Mouse (Mus musculus): ENCODE results near the gene Knop1. TPM values are rescaled to one million over a fixed set of nuclear protein-coding genes. Genes with fewer than 3 reads are reported as not detected.

The Knop1 gene
- polyA plus RNA-seq, 1 experiment from 2014 or later = 91.4 TPM

DNA sequence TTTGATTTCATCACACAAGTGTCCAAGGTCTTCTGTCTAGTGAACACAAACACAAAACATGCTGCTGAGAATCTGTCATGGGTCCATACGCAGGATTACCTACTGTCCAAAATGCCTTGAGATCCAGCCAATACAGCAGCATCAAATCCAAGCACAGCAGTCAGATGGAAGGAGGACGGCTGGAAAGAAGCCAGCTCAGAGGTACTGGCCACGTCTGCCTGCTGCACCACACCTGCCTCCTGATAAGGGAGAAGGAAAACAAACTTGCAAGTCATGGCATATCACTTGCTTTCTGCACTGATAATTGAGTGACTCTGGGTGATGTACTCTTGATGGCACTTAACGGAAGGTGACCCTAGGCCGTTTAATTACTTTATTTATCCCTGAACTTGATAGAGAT, 10.9 kb downstream of the Knop1 start:
- Histone ChIP-seq H3K27ac (no peak overlapping the region), H3K4me2 (no peak overlapping the region), H3K4me1 (peaks cover 13% of the 10 kb centered on the region), H3K36me3 (peaks cover 58% of the 10 kb centered on the region), H3K9me3 (no peaks in the 10 kb centered on the region), H3K9ac (no peak overlapping the region), H3K4me3 (replicated peaks) (no peak overlapping the region), H3K27me3 (replicated peaks) (no peaks in the 10 kb centered on the region)
- ATAC-seq (ENCODE audit: insufficient read depth, low FRiP score, low read depth) = no peak
- WGBS = 74% methylated on average over 5 of the region's 5 CpGs

GRCm38 (mm10) chr7:118842938-118843337, 13.1 kb downstream of the Knop1 start:
- 71% methylated on average over 4 of the region's 4 CpGs for WGBS
- Histone ChIP-seq H3K4me3 (replicated peaks) (no peak overlapping the region), H3K4me2 (no peak overlapping the region), H3K27me3 (replicated peaks) (no peaks in the 10 kb centered on the region), H3K36me3 (peaks cover 64% of the 10 kb centered on the region), H3K4me1 (no peaks in the 10 kb centered on the region), H3K9ac (no peak overlapping the region), H3K9me3 (no peaks in the 10 kb centered on the region), H3K27ac (no peak overlapping the region)
- ATAC-seq (ENCODE audit: insufficient read depth, low FRiP score, low read depth) = no peak

DNA sequence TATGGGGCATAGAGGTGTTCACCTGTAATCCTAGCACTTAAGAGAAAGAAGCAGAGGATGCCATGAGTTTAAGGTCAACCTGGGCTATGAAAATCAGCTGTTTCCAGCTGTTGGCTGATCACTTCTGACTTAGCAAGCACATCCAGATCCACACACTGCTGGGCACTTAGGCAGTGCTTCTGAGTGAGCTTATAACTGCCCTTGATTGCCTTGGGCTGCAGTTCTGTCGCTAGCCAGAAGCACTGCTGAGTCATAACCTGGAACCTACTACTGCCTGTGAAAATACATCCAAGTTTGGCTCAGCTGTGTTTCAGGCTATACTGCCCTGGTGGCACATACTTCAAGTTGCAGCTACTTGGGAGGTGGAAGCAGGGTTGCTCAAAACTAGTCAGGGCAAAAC, 14.3 kb downstream of the Knop1 start:
- Histone ChIP-seq H3K9me3 (no peaks in the 10 kb centered on the region), H3K4me1 (no peaks in the 10 kb centered on the region), H3K4me2 (no peak overlapping the region), H3K27ac (no peak overlapping the region), H3K9ac (no peak overlapping the region), H3K27me3 (replicated peaks) (no peaks in the 10 kb centered on the region), H3K4me3 (replicated peaks) (no peak overlapping the region), H3K36me3 (peaks cover 65% of the 10 kb centered on the region)
- WGBS = 25% methylated on average over 1 of the region's 1 CpGs
- ATAC-seq (ENCODE audit: insufficient read depth, low FRiP score, low read depth) = no peak

- 64% methylated on average over 8 of the region's 8 CpGs for WGBS
- no peaks in the 10 kb centered on the region for H3K27me3 ChIP-seq (replicated peaks)
- H3K4me1 ChIP-seq = no peaks in the 10 kb centered on the region
- 0 out of 2 replicates have a peak overlapping the region, but pooled peaks have one; percentile 26 for H3K27ac ChIP-seq
- no peaks in the 10 kb centered on the region for H3K9me3 ChIP-seq
- H3K9ac ChIP-seq = no peak overlapping the region
- no peak overlapping the region for H3K4me2 ChIP-seq
- H3K4me3 ChIP-seq (replicated peaks) = no peak overlapping the region
- H3K36me3 ChIP-seq = peaks cover 65% of the 10 kb centered on the region
- no peak for ATAC-seq (ENCODE audit: insufficient read depth, low FRiP score, low read depth)
Observed at GRCm38 (mm10) chr7:118841030-118841745, 14.9 kb downstream of the Knop1 start.

DNA sequence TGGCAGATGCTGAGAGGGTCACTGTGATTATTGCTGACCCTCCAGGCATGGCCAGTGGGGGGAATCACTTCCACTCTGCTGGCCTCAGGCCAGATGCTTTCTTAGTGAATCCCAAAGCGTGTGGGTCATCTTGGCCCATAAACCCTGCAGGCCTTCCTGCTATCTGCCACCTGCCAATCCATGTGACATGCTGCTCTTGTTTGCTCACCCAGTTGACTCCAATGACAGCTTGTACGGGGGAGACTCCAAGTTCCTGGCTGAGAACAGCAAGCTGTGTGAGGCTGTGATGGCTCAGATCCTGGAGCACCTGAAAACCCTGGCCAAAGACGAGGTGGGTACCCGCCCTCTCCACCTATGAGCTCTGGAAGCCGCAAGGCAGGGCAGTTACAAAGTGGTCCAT, 18.2 kb downstream of the Knop1 start:
- Histone ChIP-seq H3K36me3 (peaks cover 39% of the 10 kb centered on the region), H3K27ac (no peak overlapping the region), H3K4me3 (replicated peaks) (no peak overlapping the region), H3K9me3 (no peaks in the 10 kb centered on the region), H3K4me2 (no peak overlapping the region), H3K27me3 (replicated peaks) (no peaks in the 10 kb centered on the region), H3K9ac (no peak overlapping the region), H3K4me1 (no peaks in the 10 kb centered on the region)
- WGBS = 91% methylated on average over 5 of the region's 5 CpGs
- ATAC-seq (ENCODE audit: insufficient read depth, low FRiP score, low read depth) = no peak

- Histone ChIP-seq H3K4me1 (no peaks in the 10 kb centered on the region), H3K4me3 (replicated peaks) (no peak overlapping the region), H3K4me2 (no peak overlapping the region), H3K9me3 (no peaks in the 10 kb centered on the region), H3K36me3 (peaks cover 6% of the 10 kb centered on the region; the same call in 1 of the 2 replicates), H3K27me3 (replicated peaks) (no peaks in the 10 kb centered on the region), H3K9ac (no peak overlapping the region), H3K27ac (no peak overlapping the region)
- WGBS = 76% methylated on average over 5 of the region's 5 CpGs
- ATAC-seq (ENCODE audit: insufficient read depth, low FRiP score, low read depth) = peak; percentile 29; the same call in 1 of the 2 replicates
Observed at GRCm38 (mm10) chr7:118827975-118828416, 28.1 kb downstream of the Knop1 start.

- Histone ChIP-seq H3K9ac (no peak overlapping the region), H3K27me3 (replicated peaks) (no peaks in the 10 kb centered on the region), H3K4me1 (no peaks in the 10 kb centered on the region), H3K36me3 (peaks cover 6% of the 10 kb centered on the region; the same call in 1 of the 2 replicates), H3K27ac (no peak overlapping the region), H3K4me2 (no peak overlapping the region), H3K4me3 (replicated peaks) (no peak overlapping the region), H3K9me3 (no peaks in the 10 kb centered on the region)
- no peak for ATAC-seq (ENCODE audit: insufficient read depth, low FRiP score, low read depth)
- WGBS = 74% methylated on average over 7 of the region's 7 CpGs
Observed at GRCm38 (mm10) chr7:118824451-118824850, 31.6 kb downstream of the Knop1 start.

DNA sequence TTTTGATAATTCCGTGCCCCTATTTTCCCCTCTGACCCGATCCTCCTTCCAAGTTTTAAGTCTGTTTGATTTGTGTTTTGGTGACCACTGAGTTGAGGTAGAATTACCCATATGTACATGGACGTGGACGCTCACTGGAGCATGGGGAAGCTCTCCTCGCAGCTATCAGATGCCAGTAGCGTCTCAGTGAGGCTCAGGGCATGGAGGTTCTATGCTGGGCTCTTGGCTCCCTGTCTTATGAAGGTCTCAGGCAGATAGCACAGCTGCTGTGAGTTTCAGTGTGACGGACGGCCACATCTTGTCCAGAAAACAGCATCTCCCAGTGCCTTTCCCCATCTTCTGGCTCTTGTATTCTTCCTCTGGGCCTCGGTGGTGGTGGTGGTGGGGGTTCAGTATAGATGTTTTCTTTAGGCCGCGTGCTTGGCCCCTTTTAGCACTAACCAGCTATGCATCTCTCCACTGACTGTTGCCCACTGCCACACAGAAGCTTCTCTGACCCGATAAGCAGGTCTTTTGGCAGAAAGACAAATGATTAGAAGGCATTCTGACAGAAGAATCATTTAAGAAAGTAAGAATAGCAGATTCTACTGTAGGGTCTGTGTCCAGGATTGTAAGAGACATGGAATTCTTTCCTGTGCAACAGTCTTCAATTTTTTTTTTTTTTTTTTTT, 34.0 kb downstream of the Knop1 start:
- Histone ChIP-seq H3K4me3 (replicated peaks) (no peak overlapping the region), H3K9ac (no peak overlapping the region), H3K4me2 (no peak overlapping the region), H3K27me3 (replicated peaks) (no peaks in the 10 kb centered on the region), H3K27ac (no peak overlapping the region), H3K9me3 (no peaks in the 10 kb centered on the region), H3K4me1 (no peaks in the 10 kb centered on the region), H3K36me3 (peaks cover 10% of the 10 kb centered on the region; the same call in 1 of the 2 replicates)
- no peak for ATAC-seq (ENCODE audit: insufficient read depth, low FRiP score, low read depth)
- 90% methylated on average over 12 of the region's 12 CpGs for WGBS

GRCm38 (mm10) chr7:118821356-118821755, 34.7 kb downstream of the Knop1 start:
- no peaks in the 10 kb centered on the region for H3K4me1 ChIP-seq
- no peak overlapping the region for H3K4me3 ChIP-seq (replicated peaks)
- WGBS = 71% methylated on average over 7 of the region's 7 CpGs
- no peaks in the 10 kb centered on the region for H3K9me3 ChIP-seq
- no peaks in the 10 kb centered on the region for H3K27me3 ChIP-seq (replicated peaks)
- no peak overlapping the region for H3K4me2 ChIP-seq
- H3K9ac ChIP-seq = no peak overlapping the region
- no peak for ATAC-seq (ENCODE audit: insufficient read depth, low FRiP score, low read depth)
- H3K36me3 ChIP-seq = peaks cover 5% of the 10 kb centered on the region; the same call in 1 of the 2 replicates
- no peak overlapping the region for H3K27ac ChIP-seq

GRCm38 (mm10) chr7:118819666-118820065, 36.4 kb downstream of the Knop1 start:
- 83% methylated on average over 1 of the region's 1 CpGs for WGBS
- no peak overlapping the region for H3K27ac ChIP-seq
- H3K4me3 ChIP-seq (replicated peaks) = no peak overlapping the region
- no peaks in the 10 kb centered on the region for H3K27me3 ChIP-seq (replicated peaks)
- no peak for ATAC-seq (ENCODE audit: insufficient read depth, low FRiP score, low read depth)
- H3K9me3 ChIP-seq = no peaks in the 10 kb centered on the region
- no peaks in the 10 kb centered on the region for H3K4me1 ChIP-seq
- no peak overlapping the region for H3K9ac ChIP-seq
- no peak overlapping the region for H3K4me2 ChIP-seq
- H3K36me3 ChIP-seq = peaks cover 8% of the 10 kb centered on the region; the same call in 1 of the 2 replicates

- WGBS = 91% methylated on average over 7 of the region's 7 CpGs
- Histone ChIP-seq H3K9me3 (no peaks in the 10 kb centered on the region), H3K27ac (no peak overlapping the region), H3K4me2 (no peak overlapping the region), H3K4me1 (no peaks in the 10 kb centered on the region), H3K27me3 (replicated peaks) (no peaks in the 10 kb centered on the region), H3K9ac (no peak overlapping the region), H3K4me3 (replicated peaks) (no peak overlapping the region), H3K36me3 (peaks cover 13% of the 10 kb centered on the region; the same call in 1 of the 2 replicates)
- no peak for ATAC-seq (ENCODE audit: insufficient read depth, low FRiP score, low read depth)
Observed at GRCm38 (mm10) chr7:118817741-118818140, 38.3 kb downstream of the Knop1 start.

- Histone ChIP-seq H3K4me3 (replicated peaks) (no peak overlapping the region), H3K4me1 (no peaks in the 10 kb centered on the region), H3K27ac (no peak overlapping the region), H3K9ac (no peak overlapping the region), H3K36me3 (peaks cover 13% of the 10 kb centered on the region; the same call in 1 of the 2 replicates), H3K27me3 (replicated peaks) (no peaks in the 10 kb centered on the region), H3K9me3 (no peaks in the 10 kb centered on the region), H3K4me2 (no peak overlapping the region)
- 96% methylated on average over 3 of the region's 3 CpGs for WGBS
- no peak for ATAC-seq (ENCODE audit: insufficient read depth, low FRiP score, low read depth)
Observed at GRCm38 (mm10) chr7:118816275-118816674, 39.8 kb downstream of the Knop1 start.

Data from stomach, embryonic 15.5 days (tissue).